In the genomic region with DNA sequence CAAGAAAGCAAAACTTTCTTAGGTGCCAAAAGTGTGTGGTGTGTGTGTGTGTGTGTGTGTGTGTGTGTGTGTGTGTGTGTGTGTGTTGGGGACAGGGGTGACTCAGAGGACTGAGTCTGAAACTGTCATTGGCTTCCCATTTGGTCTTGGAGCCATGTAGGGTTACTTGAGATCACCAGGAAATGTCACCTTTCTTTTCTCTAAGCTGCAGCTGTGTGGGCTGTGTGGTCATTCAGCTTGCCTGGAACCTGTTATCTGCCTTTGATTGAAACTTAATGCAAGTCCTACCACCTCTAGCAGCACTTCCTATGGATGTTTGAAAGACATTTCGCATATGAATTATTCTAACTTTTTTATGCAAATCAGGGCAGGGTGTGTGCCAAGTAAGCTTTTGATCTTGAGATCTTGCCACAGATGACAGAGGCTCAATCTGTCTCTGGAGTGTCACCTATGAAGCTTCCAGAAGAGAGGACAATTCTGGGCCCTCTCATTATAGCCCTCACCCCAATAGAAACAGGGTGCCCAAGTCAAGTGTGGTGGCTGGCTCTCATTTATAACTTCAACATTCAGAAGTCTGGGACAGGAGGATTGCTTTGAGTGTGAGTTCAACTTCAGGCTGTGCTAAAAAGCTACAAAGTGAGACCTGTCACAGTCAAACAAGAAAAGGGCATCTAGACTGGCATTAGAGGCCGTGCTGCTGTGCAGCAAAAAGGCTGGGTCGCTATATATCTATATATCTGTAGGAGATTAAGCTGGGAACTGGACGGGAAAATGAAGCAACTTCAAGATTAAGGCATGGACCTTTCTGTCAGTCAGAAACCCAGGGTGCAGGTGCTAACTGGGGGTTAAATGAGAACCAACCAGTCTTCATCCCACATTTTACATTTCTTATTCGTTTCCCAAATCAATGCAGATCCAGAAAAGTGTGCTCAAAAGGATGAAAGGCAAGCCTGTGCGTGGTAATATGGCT, we compare ENCODE assay signal across 32 mouse cellular contexts. TPM values are rescaled to one million over a fixed set of nuclear protein-coding genes. Genes with fewer than 3 reads are reported as not detected.
DNase-seq lines count a peak whose midpoint lies in the region; ATAC-seq lines count a peak whose summit lies in the region.
"Had no signal": no experiment of that assay in that cellular context is flagged by ENCODE, and none has a peak within 500 bp of the region (broad histone marks: within the 10 kb centered on the region; RNA-seq: fewer than 3 reads in every experiment).

No protein-coding gene starts in this region.

- intact Hi-C loops in left cerebral cortex, postnatal 36 days (cut with DNase I) = no loop called here

- no peaks in the 10 kb centered on the region for H3K36me3 ChIP-seq in liver, embryonic 11.5 days (ENCODE audit: control insufficient read depth, insufficient read depth, low read length)
- H3K36me3 ChIP-seq: embryonic facial prominence, embryonic 15.5 days; G1E; heart, embryonic 12.5 days; hindbrain, embryonic 10.5 days; neural tube, embryonic 15.5 days had no signal

- peak; percentile 91 for DNase-seq in 416B (ENCODE audit: low read depth)
- DNase-seq in CD4-positive, CD25-positive, alpha-beta regulatory T cell, adult 2 months (ENCODE audit: low read depth, low spot score) = peak; percentile 61
- DNase-seq in ZHBTc4 (ENCODE audit: low read depth, low spot score) = peak; percentile 12
- no peak for DNase-seq in liver, embryonic 11.5 days (ENCODE audit: low spot score)
- no peak for DNase-seq in left cerebral cortex, postnatal 36 days (ENCODE audit: low spot score in 2 of 2)
- DNase-seq in right cerebral cortex, postnatal 4 days = no peak
- DNase-seq: adrenal gland, postnatal 14 days; cerebellum, adult 8-10 months; gastrocnemius, postnatal 10 days; heart, adult 18-20 months; heart, postnatal 10 days; kidney, adult 18-20 months; lung, embryonic 14.5 days; midbrain, embryonic 14.5 days; right cerebral cortex, adult 18-20 months had no signal

- H3K27me3 ChIP-seq in liver, embryonic 11.5 days (replicated peaks; ENCODE audit: control insufficient read depth, insufficient read depth, low read length) = no peaks in the 10 kb centered on the region
- H3K27me3 ChIP-seq: embryonic facial prominence, embryonic 15.5 days; heart, embryonic 12.5 days; neural tube, embryonic 15.5 days had no signal

- peak; percentile 61; the same call in 1 of the 2 replicates for ATAC-seq in monocyte, adult 5-6 weeks (replicated peaks; ENCODE audit: insufficient number of reproducible peaks, low FRiP score, low TSS enrichment, poor library complexity, severe bottlenecking)
- ATAC-seq in liver, embryonic 11.5 days (replicated peaks; ENCODE audit: low FRiP score) = no peak
- ATAC-seq: forebrain, embryonic 16.5 days had no signal

- no peaks in the 10 kb centered on the region for H3K4me1 ChIP-seq in liver, embryonic 11.5 days (replicated peaks; ENCODE audit: control insufficient read depth, insufficient read depth, low read length)
- H3K4me1 ChIP-seq: embryonic facial prominence, embryonic 15.5 days; heart, embryonic 12.5 days; neural tube, embryonic 15.5 days had no signal

- WGBS in liver, embryonic 11.5 days = 70% methylated on average over 6 of the region's 6 CpGs

- no peak overlapping the region for H3K4me3 ChIP-seq in liver, embryonic 11.5 days (ENCODE audit: low read depth, low read length)
- H3K4me3 ChIP-seq: embryonic facial prominence, embryonic 15.5 days; heart, embryonic 12.5 days; hindbrain, embryonic 10.5 days; myocyte; neural tube, embryonic 15.5 days had no signal

- no peak overlapping the region for H3K27ac ChIP-seq in liver, embryonic 11.5 days (ENCODE audit: low read depth, low read length)
- H3K27ac ChIP-seq: embryonic facial prominence, embryonic 15.5 days; hindbrain, embryonic 10.5 days; kidney, postnatal 0 days; liver, embryonic 14.5 days; neural tube, embryonic 15.5 days had no signal

- no peak overlapping the region for H3K9ac ChIP-seq in liver, embryonic 11.5 days (ENCODE audit: low read depth, low read length)
- H3K9ac ChIP-seq: embryonic facial prominence, embryonic 15.5 days; heart, embryonic 12.5 days; liver, embryonic 14.5 days; lung, embryonic 14.5 days; neural tube, embryonic 15.5 days had no signal

- H3K4me2 ChIP-seq in liver, embryonic 11.5 days = no peak overlapping the region
- H3K4me2 ChIP-seq: embryonic facial prominence, embryonic 15.5 days; heart, embryonic 12.5 days; lung, embryonic 14.5 days; neural tube, embryonic 15.5 days had no signal

- H3K9me3 ChIP-seq in liver, embryonic 11.5 days (ENCODE audit: control insufficient read depth, low read length) = no peaks in the 10 kb centered on the region
- H3K9me3 ChIP-seq: embryonic facial prominence, embryonic 15.5 days; G1E; heart, embryonic 12.5 days; hindbrain, embryonic 10.5 days; neural tube, embryonic 15.5 days had no signal

RNA-seq across cellular contexts. Expression of a gene that starts 22.6 kb away (rescaled TPM):
- 264 to 599 TPM (median 278 TPM) in 3 replicates for total RNA-seq in monocyte, adult 5-6 weeks (2017)
- polyA plus RNA-seq in liver, embryonic 11.5 days (2014; fragmentation: Nextera tagmentation; extraction: Ambion mirVana) = 0.15 and 0.17 TPM in 2 replicates
- not detected for total RNA-seq in left cerebral cortex, postnatal 36 days (2021)
- total RNA-seq: gastrocnemius, postnatal 10 days; heart, postnatal 10 days; layer of hippocampus, adult 18-20 months; layer of hippocampus, postnatal 25 days had no signal
- polyA plus RNA-seq: C2C12; forebrain, embryonic 16.5 days; heart, embryonic 12.5 days; hindbrain, embryonic 10.5 days; kidney, postnatal 0 days; midbrain, embryonic 14.5 days; myocyte; neural tube, embryonic 15.5 days had no signal

RNA-seq across cellular contexts. Expression of a gene that starts 50.2 kb away (rescaled TPM):
- 2.5 to 7.6 TPM in 2 of 3 replicates, not detected in the other for total RNA-seq in monocyte, adult 5-6 weeks (2017)
- not detected in 2 replicates for polyA plus RNA-seq in liver, embryonic 11.5 days (2014; fragmentation: Nextera tagmentation; extraction: Ambion mirVana)
- total RNA-seq in left cerebral cortex, postnatal 36 days (2021) = not detected
- total RNA-seq: adrenal gland, postnatal 14 days; common myeloid progenitor, adult 5-6 weeks; G1E; gastrocnemius, postnatal 10 days; heart, adult 18-20 months; heart, postnatal 10 days; layer of hippocampus, adult 18-20 months; layer of hippocampus, postnatal 25 days; megakaryocyte-erythroid progenitor cell, adult 5-6 weeks had no signal
- polyA plus RNA-seq: C2C12; forebrain, embryonic 16.5 days; G1E; heart, embryonic 12.5 days; kidney, postnatal 0 days; limb, embryonic 14.5 days; liver, embryonic 14.5 days; lung, embryonic 14.5 days; midbrain, embryonic 14.5 days; myocyte; neural tube, embryonic 15.5 days; small intestine, adult 2 months had no signal

Comparison
In these comparisons a context has a peak if more than half of its experiments do, and no peak if none do; other contexts are left out.
1. DNase-seq: peak in 416B (single experiment), CD4-positive, CD25-positive, alpha-beta regulatory T cell, adult 2 months (single experiment) and ZHBTc4 (single experiment); none in liver, embryonic 11.5 days (single experiment), left cerebral cortex, postnatal 36 days (0 of 2) and right cerebral cortex, postnatal 4 days (single experiment).
2. RNA of a gene that starts 22.6 kb away (total RNA-seq): 264 to 599 TPM in monocyte, adult 5-6 weeks; not detected in left cerebral cortex, postnatal 36 days; every median in the first group is over 100 times any median in the second.